Mouse (Mus musculus): ENCODE results near the gene Il17rd.

DNA sequence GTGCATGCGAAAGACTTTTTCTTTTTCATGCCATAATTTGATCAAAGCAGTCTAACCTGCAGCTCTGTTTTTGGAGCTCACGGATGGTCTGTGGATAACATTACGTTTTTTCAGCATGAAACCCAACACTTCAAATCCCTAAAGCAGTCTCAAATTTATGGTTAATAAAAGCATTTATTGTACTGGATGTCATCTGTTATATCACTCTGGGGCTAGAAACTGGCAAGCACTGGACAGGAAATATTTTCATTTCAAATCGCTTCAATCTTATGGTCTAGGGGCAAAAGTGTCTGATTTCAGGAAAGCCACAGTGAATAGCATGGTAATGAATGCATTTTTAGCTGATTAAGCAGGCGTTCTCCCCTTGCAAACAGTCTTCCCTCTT is 12.8 kb downstream of the Il17rd start:
- TF ChIP-seq CTCF (IDR thresholded peaks at IDR 0.05) (no peak), EP300 (IDR thresholded peaks at IDR 0.05; ENCODE audit: insufficient read depth, low read depth, low read length) (no peak)

Data from heart, adult 2 months (tissue).